Mouse (Mus musculus) layer of hippocampus, adult 9-10 months (tissue): Measurements from ENCODE around the gene Rbm5.

Experiments used
- DNase-seq: peaks from one replicate; pipeline ENCODE4 v3.0.0; 2022; ENCODE audit warnings: low spot score

The Rbm5 gene

GRCm38 (mm10) chr9:107700114-107700571 is 70.7 kb downstream of the Rbm5 start:
- no peak for DNase-seq

- DNase-seq, result no peak
Observed at GRCm38 (mm10) chr9:107699376-107699980, 71.3 kb downstream of the Rbm5 start.

- DNase-seq, result no peak
Observed at GRCm38 (mm10) chr9:107698611-107699190, 72.1 kb downstream of the Rbm5 start.

DNA sequence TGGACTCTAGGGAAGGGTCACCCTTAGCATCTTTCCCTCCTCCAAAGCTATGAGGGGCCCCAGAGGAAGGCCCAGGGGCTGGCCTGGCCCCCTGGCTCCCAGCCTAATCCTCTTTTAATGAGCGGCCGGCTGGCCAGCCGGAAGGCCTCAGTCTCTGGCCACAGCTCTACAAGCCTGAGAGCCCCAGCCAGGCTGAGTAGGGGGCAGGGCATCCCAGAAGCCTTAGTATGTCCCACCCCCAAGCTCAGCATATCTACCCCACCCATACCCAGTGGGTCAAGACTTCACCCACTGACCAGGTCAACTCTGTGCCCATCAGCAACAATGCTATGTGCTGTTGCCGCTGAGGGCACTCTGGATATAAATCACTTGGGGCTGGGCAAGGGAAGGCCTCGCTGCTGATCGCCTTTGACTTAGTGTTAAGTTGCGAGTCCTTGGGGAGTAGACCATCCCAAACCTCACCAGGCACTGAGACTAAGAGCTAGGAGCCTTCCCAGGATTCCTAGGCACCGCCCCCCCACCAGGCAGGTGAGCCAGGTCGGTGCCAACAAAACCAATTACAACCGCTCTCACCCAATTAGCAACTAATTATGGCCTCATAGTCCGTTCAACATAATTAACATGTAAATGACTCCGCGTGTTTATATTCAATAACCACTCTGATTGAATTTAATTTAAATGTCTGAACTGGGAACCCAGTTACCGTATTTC is 72.8 kb downstream of the Rbm5 start:
- no peak for DNase-seq

DNA sequence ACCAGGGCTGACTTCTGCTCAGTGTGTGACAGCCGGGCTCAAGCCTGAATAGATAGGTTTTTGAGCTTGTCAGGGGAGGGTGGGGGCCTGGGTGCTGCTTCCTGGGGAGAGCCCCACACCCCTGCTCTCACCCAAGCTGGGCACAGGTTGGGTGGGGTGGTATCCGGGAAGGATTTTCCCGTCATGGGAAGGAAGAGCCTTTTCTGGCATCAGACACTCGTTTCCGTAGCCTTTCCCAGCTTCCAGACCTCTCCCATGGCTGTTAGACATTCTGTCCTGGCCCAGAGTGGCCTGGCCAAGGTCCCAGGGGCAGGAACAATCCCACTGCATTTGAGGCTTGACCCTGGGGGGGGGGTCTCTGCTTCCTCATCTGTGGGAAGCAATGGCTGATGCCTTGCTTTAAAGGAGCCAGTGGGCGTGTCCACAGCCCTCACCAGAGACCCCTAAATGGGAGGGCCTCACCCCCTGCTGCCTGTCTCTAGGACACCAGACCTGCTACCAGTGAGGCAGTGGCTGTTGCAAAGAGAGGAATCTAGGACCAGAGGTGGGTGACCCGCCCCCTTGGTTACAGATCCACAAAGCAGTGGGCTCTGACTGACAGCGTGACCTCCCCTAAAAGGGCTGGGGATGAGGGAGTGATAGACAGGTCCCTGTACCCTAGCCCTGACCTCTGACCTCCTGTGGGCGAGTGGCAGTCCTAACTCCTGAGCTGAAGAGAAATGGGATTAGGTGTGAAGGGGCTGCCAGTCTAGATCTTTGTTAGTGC is 73.8 kb downstream of the Rbm5 start:
- no peak for DNase-seq

DNA sequence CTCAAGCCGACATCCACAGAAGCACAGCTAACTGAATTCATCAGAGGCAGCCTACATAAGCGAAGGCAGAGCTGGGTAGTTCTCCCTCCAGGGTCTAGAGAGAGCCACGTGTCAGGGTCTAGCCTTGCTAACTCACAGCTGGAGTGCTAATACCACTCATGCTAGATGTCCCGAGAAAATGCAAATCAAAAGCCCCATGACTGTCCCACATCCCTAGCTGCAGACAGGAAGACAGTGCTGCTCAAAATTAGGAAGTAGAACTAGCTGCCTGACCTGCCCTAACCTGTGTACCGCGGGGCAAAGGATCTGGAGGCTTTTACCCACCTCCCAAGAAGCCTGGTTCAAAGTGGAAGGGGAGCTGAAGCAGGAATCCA is 74.7 kb downstream of the Rbm5 start:
- no peak for DNase-seq

GRCm38 (mm10) chr9:107695441-107696105 is 75.2 kb downstream of the Rbm5 start:
- no peak for DNase-seq

DNA sequence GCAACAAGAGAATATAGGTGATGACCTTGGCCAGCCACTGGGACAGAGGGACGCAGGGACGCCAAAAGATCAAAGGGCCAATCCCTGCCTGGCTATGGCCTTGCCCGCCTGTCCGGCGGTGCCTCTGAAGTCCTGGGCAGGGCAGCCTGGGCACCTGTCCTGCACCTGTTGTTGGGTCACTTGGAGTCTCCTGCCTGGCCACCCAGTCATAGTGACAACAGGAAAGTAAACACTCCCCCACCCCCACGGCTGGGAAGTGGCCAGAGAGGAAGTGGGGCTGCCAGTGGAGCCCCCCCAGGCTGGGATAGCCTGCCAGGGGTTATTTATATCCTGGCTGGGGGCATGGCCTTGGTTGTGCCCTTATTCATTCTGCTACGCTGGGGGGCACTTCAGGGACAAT is 76.2 kb downstream of the Rbm5 start:
- DNase-seq, result no peak

DNA sequence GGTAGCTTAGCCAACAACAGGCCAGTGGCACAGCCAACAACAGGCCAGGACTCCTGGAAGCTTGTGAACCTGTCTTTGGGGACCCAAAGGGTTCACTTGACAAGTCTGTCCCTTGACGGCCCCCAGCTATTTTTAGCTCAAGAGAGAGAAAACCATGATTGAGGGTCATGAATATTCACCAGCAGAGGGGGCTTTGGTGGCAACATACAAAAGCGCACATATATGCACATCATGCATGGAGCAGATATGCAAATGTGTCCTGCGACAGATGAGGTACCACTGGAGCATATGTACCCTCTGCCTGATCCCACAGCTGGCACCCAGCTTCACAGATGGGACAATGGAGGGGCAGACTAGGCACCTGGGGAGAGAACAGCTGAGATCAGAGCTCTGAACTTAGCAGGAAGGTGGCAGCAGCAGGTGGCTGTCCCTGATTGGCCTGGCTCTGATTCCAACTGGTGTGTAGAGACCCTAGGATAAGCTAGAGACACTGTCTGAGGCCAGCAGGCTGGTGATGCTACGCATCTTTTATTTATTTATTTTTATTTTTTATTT is 77.3 kb downstream of the Rbm5 start:
- DNase-seq, result no peak

DNA sequence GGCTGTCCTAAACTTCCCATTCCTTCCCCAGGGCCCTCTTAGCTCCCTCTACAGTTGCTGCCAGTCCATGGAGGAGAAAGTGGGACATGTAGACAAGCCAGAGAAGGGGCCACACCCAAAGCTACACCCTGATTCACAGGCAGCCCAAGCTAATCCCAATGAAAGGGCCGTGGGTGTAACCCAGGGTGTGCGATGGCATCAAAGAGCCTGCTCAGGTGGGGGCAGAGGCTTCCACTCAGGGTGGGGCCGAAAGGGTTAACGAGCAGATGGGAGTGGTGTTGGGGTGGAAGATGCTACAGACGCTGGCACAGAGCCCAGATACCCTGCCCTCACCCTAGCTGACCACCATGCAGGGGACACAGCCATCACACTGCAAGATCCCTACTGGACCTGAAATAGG is 78.0 kb downstream of the Rbm5 start:
- no peak for DNase-seq

GRCm38 (mm10) chr9:107690391-107690790 is 80.4 kb downstream of the Rbm5 start:
- no peak for DNase-seq
